Mouse (Mus musculus): ENCODE measurements around the gene Cabp4. TPM values are rescaled to one million over a fixed set of nuclear protein-coding genes. Genes with fewer than 3 reads are reported as not detected.

Gene Cabp4
- polyA plus RNA-seq, 1 experiment from 2014 or later, result 0.09 TPM

GRCm38 (mm10) chr19:4091383-4091782 is 52.5 kb downstream of the Cabp4 start:
- no peaks in the 10 kb centered on the region for H3K36me3 ChIP-seq (ENCODE audit: control insufficient read depth, insufficient read depth, low read length)
- no peak overlapping the region for H3K4me3 ChIP-seq (ENCODE audit: low read length)
- 62% methylated on average over 2 of the region's 2 CpGs for WGBS
- H3K9me3 ChIP-seq (ENCODE audit: control insufficient read depth, low read length), result no peaks in the 10 kb centered on the region
- no peak overlapping the region for H3K27ac ChIP-seq (ENCODE audit: low read depth, low read length)
- H3K4me2 ChIP-seq (replicated peaks; ENCODE audit: low read depth, low read length), result no peak overlapping the region
- no peak for ATAC-seq (ENCODE audit: low FRiP score, low TSS enrichment)
- H3K27me3 ChIP-seq (ENCODE audit: control insufficient read depth, insufficient read depth, low read length), result no peaks in the 10 kb centered on the region
- H3K9ac ChIP-seq (ENCODE audit: low read depth, low read length), result no peak overlapping the region
- no peaks in the 10 kb centered on the region for H3K4me1 ChIP-seq (ENCODE audit: control insufficient read depth, insufficient read depth, low read length)

GRCm38 (mm10) chr19:4090446-4090845 is 53.4 kb downstream of the Cabp4 start:
- no peak for ATAC-seq (ENCODE audit: low FRiP score, low TSS enrichment)
- no peaks in the 10 kb centered on the region for H3K9me3 ChIP-seq (ENCODE audit: control insufficient read depth, low read length)
- H3K36me3 ChIP-seq (ENCODE audit: control insufficient read depth, insufficient read depth, low read length), result no peaks in the 10 kb centered on the region
- no peak overlapping the region for H3K9ac ChIP-seq (ENCODE audit: low read depth, low read length)
- 93% methylated on average over 3 of the region's 3 CpGs for WGBS
- no peak overlapping the region for H3K4me2 ChIP-seq (replicated peaks; ENCODE audit: low read depth, low read length)
- no peaks in the 10 kb centered on the region for H3K27me3 ChIP-seq (ENCODE audit: control insufficient read depth, insufficient read depth, low read length)
- no peak overlapping the region for H3K4me3 ChIP-seq (ENCODE audit: low read length)
- no peaks in the 10 kb centered on the region for H3K4me1 ChIP-seq (ENCODE audit: control insufficient read depth, insufficient read depth, low read length)
- no peak overlapping the region for H3K27ac ChIP-seq (ENCODE audit: low read depth, low read length)

- WGBS, result 77% methylated on average over 6 of the region's 6 CpGs
- no peak overlapping the region for H3K9ac ChIP-seq (ENCODE audit: low read depth, low read length)
- no peaks in the 10 kb centered on the region for H3K9me3 ChIP-seq (ENCODE audit: control insufficient read depth, low read length)
- H3K4me3 ChIP-seq (ENCODE audit: low read length), result no peak overlapping the region
- H3K36me3 ChIP-seq (ENCODE audit: control insufficient read depth, insufficient read depth, low read length), result no peaks in the 10 kb centered on the region
- no peak overlapping the region for H3K27ac ChIP-seq (ENCODE audit: low read depth, low read length)
- ATAC-seq (ENCODE audit: low FRiP score, low TSS enrichment), result no peak
- no peaks in the 10 kb centered on the region for H3K4me1 ChIP-seq (ENCODE audit: control insufficient read depth, insufficient read depth, low read length)
- H3K4me2 ChIP-seq (replicated peaks; ENCODE audit: low read depth, low read length), result no peak overlapping the region
- no peaks in the 10 kb centered on the region for H3K27me3 ChIP-seq (ENCODE audit: control insufficient read depth, insufficient read depth, low read length)
These were observed 54.7 kb downstream of the Cabp4 start for GRCm38 (mm10) chr19:4089128-4089527.

GRCm38 (mm10) chr19:4088146-4088545 is 55.7 kb downstream of the Cabp4 start:
- Histone ChIP-seq H3K9me3 (ENCODE audit: control insufficient read depth, low read length) (no peaks in the 10 kb centered on the region), H3K27ac (ENCODE audit: low read depth, low read length) (no peak overlapping the region), H3K9ac (ENCODE audit: low read depth, low read length) (no peak overlapping the region), H3K4me3 (ENCODE audit: low read length) (no peak overlapping the region), H3K36me3 (ENCODE audit: control insufficient read depth, insufficient read depth, low read length) (no peaks in the 10 kb centered on the region), H3K27me3 (ENCODE audit: control insufficient read depth, insufficient read depth, low read length) (no peaks in the 10 kb centered on the region), H3K4me2 (replicated peaks; ENCODE audit: low read depth, low read length) (no peak overlapping the region), H3K4me1 (ENCODE audit: control insufficient read depth, insufficient read depth, low read length) (no peaks in the 10 kb centered on the region)
- ATAC-seq (ENCODE audit: low FRiP score, low TSS enrichment), result no peak
- WGBS, result 37% methylated on average over 5 of the region's 5 CpGs

GRCm38 (mm10) chr19:4087090-4087489 is 56.7 kb downstream of the Cabp4 start:
- no peak for ATAC-seq (ENCODE audit: low FRiP score, low TSS enrichment)
- Histone ChIP-seq H3K9me3 (ENCODE audit: control insufficient read depth, low read length) (no peaks in the 10 kb centered on the region), H3K9ac (ENCODE audit: low read depth, low read length) (no peak overlapping the region), H3K36me3 (ENCODE audit: control insufficient read depth, insufficient read depth, low read length) (no peaks in the 10 kb centered on the region), H3K4me2 (replicated peaks; ENCODE audit: low read depth, low read length) (no peak overlapping the region), H3K4me1 (ENCODE audit: control insufficient read depth, insufficient read depth, low read length) (no peaks in the 10 kb centered on the region), H3K27ac (ENCODE audit: low read depth, low read length) (no peak overlapping the region), H3K4me3 (ENCODE audit: low read length) (no peak overlapping the region), H3K27me3 (ENCODE audit: control insufficient read depth, insufficient read depth, low read length) (no peaks in the 10 kb centered on the region)
- 86% methylated on average over 5 of the region's 5 CpGs for WGBS

GRCm38 (mm10) chr19:4086156-4086555 is 57.7 kb downstream of the Cabp4 start:
- Histone ChIP-seq H3K9me3 (ENCODE audit: control insufficient read depth, low read length) (no peaks in the 10 kb centered on the region), H3K36me3 (ENCODE audit: control insufficient read depth, insufficient read depth, low read length) (no peaks in the 10 kb centered on the region), H3K9ac (ENCODE audit: low read depth, low read length) (no peak overlapping the region), H3K4me2 (replicated peaks; ENCODE audit: low read depth, low read length) (no peak overlapping the region), H3K27me3 (ENCODE audit: control insufficient read depth, insufficient read depth, low read length) (no peaks in the 10 kb centered on the region), H3K4me1 (ENCODE audit: control insufficient read depth, insufficient read depth, low read length) (no peaks in the 10 kb centered on the region), H3K4me3 (ENCODE audit: low read length) (no peak overlapping the region), H3K27ac (ENCODE audit: low read depth, low read length) (no peak overlapping the region)
- 93% methylated on average over 15 of the region's 15 CpGs for WGBS
- no peak for ATAC-seq (ENCODE audit: low FRiP score, low TSS enrichment)

Other genes with a start within 250 kb of the Cabp4 start
- 26.2 and 35.0 TPM in 2 replicates for gene Tcirg1, start 236.9 kb downstream of the Cabp4 start, polyA plus RNA-seq (2014; fragmentation: Nextera tagmentation; extraction: Ambion mirVana)
- gene Ndufs8, start 231.3 kb downstream of the Cabp4 start, polyA plus RNA-seq (2014; fragmentation: Nextera tagmentation; extraction: Ambion mirVana), result 397 and 412 TPM in 2 replicates
- 2.8 and 3.0 TPM in 2 replicates for gene Aldh3b1, start 214.2 kb downstream of the Cabp4 start, polyA plus RNA-seq (2014; fragmentation: Nextera tagmentation; extraction: Ambion mirVana)
- 7.0 and 12.4 TPM in 2 replicates for gene Unc93b1, start 208.8 kb downstream of the Cabp4 start, polyA plus RNA-seq (2014; fragmentation: Nextera tagmentation; extraction: Ambion mirVana)
- gene Aldh3b3, start 185.4 kb downstream of the Cabp4 start, polyA plus RNA-seq (2014; fragmentation: Nextera tagmentation; extraction: Ambion mirVana), result not detected in 2 replicates
- gene Aldh3b2, start 171.7 kb downstream of the Cabp4 start, polyA plus RNA-seq (2014; fragmentation: Nextera tagmentation; extraction: Ambion mirVana), result 1.3 and 1.6 TPM in 2 replicates
- 22.4 and 26.3 TPM in 2 replicates for gene Acy3, start 157.5 kb downstream of the Cabp4 start, polyA plus RNA-seq (2014; fragmentation: Nextera tagmentation; extraction: Ambion mirVana)
- 0.74 and 1.1 TPM in 2 replicates for gene Tbx10, start 151.3 kb downstream of the Cabp4 start, polyA plus RNA-seq (2014; fragmentation: Nextera tagmentation; extraction: Ambion mirVana)
- 37.6 and 38.5 TPM in 2 replicates for gene Nudt8, start 143.5 kb downstream of the Cabp4 start, polyA plus RNA-seq (2014; fragmentation: Nextera tagmentation; extraction: Ambion mirVana)
- 2.5 and 2.7 TPM in 2 replicates for gene Gm49405, start 143.4 kb downstream of the Cabp4 start, polyA plus RNA-seq (2014; fragmentation: Nextera tagmentation; extraction: Ambion mirVana)
- gene Doc2g, start 140.7 kb downstream of the Cabp4 start, polyA plus RNA-seq (2014; fragmentation: Nextera tagmentation; extraction: Ambion mirVana), result 4.5 and 5.8 TPM in 2 replicates
- gene Ndufv1, start 131.2 kb downstream of the Cabp4 start, polyA plus RNA-seq (2014; fragmentation: Nextera tagmentation; extraction: Ambion mirVana), result 214 and 223 TPM in 2 replicates
- gene Gstp1, start 106.0 kb downstream of the Cabp4 start, polyA plus RNA-seq (2014; fragmentation: Nextera tagmentation; extraction: Ambion mirVana), result 518 and 527 TPM in 2 replicates
- 1.4 and 5.3 TPM in 2 replicates for gene Gstp2, start 98.0 kb downstream of the Cabp4 start, polyA plus RNA-seq (2014; fragmentation: Nextera tagmentation; extraction: Ambion mirVana)
- gene Gstp3, start 84.5 kb downstream of the Cabp4 start, polyA plus RNA-seq (2014; fragmentation: Nextera tagmentation; extraction: Ambion mirVana), result 0.34 TPM in 1 of 2 replicates, not detected in the other
- not detected in 2 replicates for gene Cabp2, start 62.5 kb downstream of the Cabp4 start, polyA plus RNA-seq (2014; fragmentation: Nextera tagmentation; extraction: Ambion mirVana)
- 116 and 121 TPM in 2 replicates for gene Cdk2ap2, start 46.9 kb downstream of the Cabp4 start, polyA plus RNA-seq (2014; fragmentation: Nextera tagmentation; extraction: Ambion mirVana)
- 14.0 and 15.8 TPM in 2 replicates for gene Pitpnm1, start 44.0 kb downstream of the Cabp4 start, polyA plus RNA-seq (2014; fragmentation: Nextera tagmentation; extraction: Ambion mirVana)
- 92.0 and 97.5 TPM in 2 replicates for gene Aip, start 18.2 kb downstream of the Cabp4 start, polyA plus RNA-seq (2014; fragmentation: Nextera tagmentation; extraction: Ambion mirVana)
- not detected in 2 replicates for gene Gpr152, start 4.2 kb downstream of the Cabp4 start, polyA plus RNA-seq (2014; fragmentation: Nextera tagmentation; extraction: Ambion mirVana)
- gene Coro1b, start 4.6 kb upstream of the Cabp4 start, polyA plus RNA-seq (2014; fragmentation: Nextera tagmentation; extraction: Ambion mirVana), result 132 and 156 TPM in 2 replicates
- gene Ptprcap, start 9.6 kb upstream of the Cabp4 start, polyA plus RNA-seq (2014; fragmentation: Nextera tagmentation; extraction: Ambion mirVana), result 0.57 and 0.80 TPM in 2 replicates
- 33.4 and 42.0 TPM in 2 replicates for gene Rps6kb2, start 19.3 kb upstream of the Cabp4 start, polyA plus RNA-seq (2014; fragmentation: Nextera tagmentation; extraction: Ambion mirVana)
- gene Carns1, start 31.4 kb upstream of the Cabp4 start, polyA plus RNA-seq (2014; fragmentation: Nextera tagmentation; extraction: Ambion mirVana), result 1.7 and 1.9 TPM in 2 replicates
- 2.7 and 3.2 TPM in 2 replicates for gene Tbc1d10c, start 47.3 kb upstream of the Cabp4 start, polyA plus RNA-seq (2014; fragmentation: Nextera tagmentation; extraction: Ambion mirVana)
- 987 and 1,041 TPM in 2 replicates for gene Ppp1ca, start 48.0 kb upstream of the Cabp4 start, polyA plus RNA-seq (2014; fragmentation: Nextera tagmentation; extraction: Ambion mirVana)
- 34.7 and 39.5 TPM in 2 replicates for gene Rad9a, start 57.6 kb upstream of the Cabp4 start, polyA plus RNA-seq (2014; fragmentation: Nextera tagmentation; extraction: Ambion mirVana)
- 5.7 and 5.9 TPM in 2 replicates for gene Clcf1, start 70.2 kb upstream of the Cabp4 start, polyA plus RNA-seq (2014; fragmentation: Nextera tagmentation; extraction: Ambion mirVana)
- gene AC109138.7, start 70.3 kb upstream of the Cabp4 start, polyA plus RNA-seq (2014; fragmentation: Nextera tagmentation; extraction: Ambion mirVana), result not detected in 2 replicates
- 26.4 and 28.2 TPM in 2 replicates for gene Pold4, start 87.9 kb upstream of the Cabp4 start, polyA plus RNA-seq (2014; fragmentation: Nextera tagmentation; extraction: Ambion mirVana)
- gene Ssh3, start 125.1 kb upstream of the Cabp4 start, polyA plus RNA-seq (2014; fragmentation: Nextera tagmentation; extraction: Ambion mirVana), result 10.7 and 13.0 TPM in 2 replicates
- 5.2 and 8.3 TPM in 2 replicates for gene Ankrd13d, start 139.1 kb upstream of the Cabp4 start, polyA plus RNA-seq (2014; fragmentation: Nextera tagmentation; extraction: Ambion mirVana)
- 17.7 and 17.8 TPM in 2 replicates for gene Grk2, start 162.2 kb upstream of the Cabp4 start, polyA plus RNA-seq (2014; fragmentation: Nextera tagmentation; extraction: Ambion mirVana)

Measured in kidney, embryonic 14.5 days (tissue).